Mouse (Mus musculus) brain, adult 2 months (tissue): ENCODE measurements around the gene Gng8.

ENCODE experiments used
- DNase-seq: peaks from one replicate; pipeline ENCODE4 v3.0.0; 2011; ENCODE audit warnings: low read depth, low spot score

Gene Gng8

GRCm38 (mm10) chr7:16923283-16924036 lies 31.9 kb downstream of the Gng8 start:
- DNase-seq = no peak

GRCm38 (mm10) chr7:16924037-16924834 lies 32.6 kb downstream of the Gng8 start, which contains the start of gene Calm3:
Gene Calm3 (minus strand): TSS chr7:16924114.
- peak; percentile 100 for DNase-seq

- no peak for DNase-seq
Measured at GRCm38 (mm10) chr7:16928341-16928740, 36.8 kb downstream of the Gng8 start.

DNA sequence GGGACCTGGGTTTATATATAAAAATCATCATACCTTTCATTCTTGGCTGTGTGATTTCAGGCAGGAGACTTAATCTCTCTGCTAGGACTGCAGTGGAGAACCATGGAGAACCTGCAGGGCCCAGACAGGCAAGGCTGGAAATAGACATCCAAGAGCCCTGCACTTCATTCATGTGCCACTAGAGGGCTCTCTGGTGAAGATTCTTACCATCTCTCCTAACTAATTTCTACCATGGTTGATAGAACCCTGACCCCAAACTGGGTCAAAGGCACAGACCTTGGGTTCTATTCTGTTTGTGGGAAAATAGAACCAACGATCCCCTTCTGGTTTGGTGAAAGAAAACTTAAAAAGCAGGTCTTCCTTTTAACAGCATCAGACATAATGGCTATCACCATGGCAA lies 39.3 kb downstream of the Gng8 start:
- peak; percentile 88 for DNase-seq

- DNase-seq = peak; percentile 96
Measured at GRCm38 (mm10) chr7:16931968-16932627, 40.5 kb downstream of the Gng8 start.

GRCm38 (mm10) chr7:16932704-16933577 lies 41.4 kb downstream of the Gng8 start:
- DNase-seq = peak; percentile 93

- DNase-seq = no peak
Measured at GRCm38 (mm10) chr7:16937312-16937711, 45.7 kb downstream of the Gng8 start.

- DNase-seq = peak; percentile 94
Measured at GRCm38 (mm10) chr7:16938117-16938791, 46.7 kb downstream of the Gng8 start.

DNA sequence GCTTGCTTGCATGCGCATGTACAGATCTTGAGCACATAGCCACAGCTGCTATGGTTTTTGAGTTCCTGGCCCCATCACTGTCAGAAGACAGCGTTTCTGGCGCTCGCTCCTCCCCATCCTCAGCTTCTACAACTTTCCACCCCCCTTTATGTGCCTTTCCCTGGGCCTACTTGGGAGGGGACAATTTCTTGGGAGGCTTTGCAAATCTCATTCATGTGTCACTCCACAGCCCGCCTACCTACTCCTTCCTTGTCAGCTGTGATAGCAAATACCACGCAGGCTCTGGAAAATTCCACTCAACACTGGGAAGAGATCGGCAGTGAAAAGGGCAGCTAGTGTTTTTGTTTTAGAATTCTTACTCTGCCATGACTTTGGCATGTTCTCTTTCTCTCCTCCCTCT lies 48.7 kb downstream of the Gng8 start:
- DNase-seq = peak; percentile 96

GRCm38 (mm10) chr7:16942861-16943260 lies 51.3 kb downstream of the Gng8 start:
- peak; percentile 62 for DNase-seq

GRCm38 (mm10) chr7:16944061-16944807 lies 52.6 kb downstream of the Gng8 start, which contains the start of gene Pnmal2:
Gene Pnmal2 (plus strand): TSS chr7:16944682.
- DNase-seq = peak; percentile 96

DNA sequence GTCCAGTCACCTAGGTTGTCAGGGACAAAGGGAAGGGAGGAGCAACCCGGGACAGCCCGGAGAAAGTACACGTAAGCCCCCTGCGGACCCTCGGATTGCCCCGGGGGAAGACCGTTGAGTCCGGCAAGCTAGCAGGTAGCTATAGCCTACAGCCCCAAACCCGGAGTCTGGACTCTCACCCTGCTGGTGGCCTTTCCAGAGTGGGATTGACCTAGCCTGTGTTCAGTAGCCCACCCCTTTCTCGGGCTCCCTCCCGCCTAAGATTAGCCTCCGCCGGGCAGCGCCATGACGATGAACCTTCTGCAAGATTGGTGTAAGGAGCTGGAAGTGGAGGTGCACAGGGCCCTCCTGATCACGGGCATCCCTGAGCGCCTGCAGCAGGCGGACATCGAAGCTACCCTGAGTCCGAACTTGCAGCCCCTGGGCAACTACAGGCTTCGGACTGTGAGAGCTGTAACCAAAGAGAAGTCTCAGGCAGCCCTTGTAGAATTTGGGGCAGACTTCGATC lies 53.3 kb downstream of the Gng8 start:
- peak; percentile 60 for DNase-seq
